Mouse (Mus musculus): ENCODE results near the gene Klhl3.

DNA sequence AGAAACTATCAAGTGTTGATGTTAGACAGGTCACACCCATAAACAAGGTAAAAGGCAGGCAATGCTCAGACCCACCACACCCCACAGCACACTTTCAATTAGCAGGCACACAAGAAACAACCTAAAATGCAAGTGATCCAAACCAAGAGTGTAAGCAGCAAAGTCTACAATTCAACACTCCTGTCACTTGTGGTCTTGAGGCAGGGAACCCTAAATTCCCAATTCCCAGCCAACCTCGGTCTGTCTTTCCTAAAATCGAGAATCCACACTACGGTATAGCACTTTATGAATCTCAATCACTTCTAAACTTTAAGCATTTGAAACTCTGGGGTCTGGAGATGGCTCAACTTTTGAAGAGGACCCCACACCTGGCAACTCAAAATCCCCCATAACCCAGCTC lies 10.9 kb upstream of the Klhl3 start:
- TF ChIP-seq TAL1 (IDR thresholded peaks at IDR 0.05; ENCODE audit: low read length) (no peak), GATA1 (IDR thresholded peaks at IDR 0.05; ENCODE audit: low read length) (no peak)

Measured in erythroblast, embryonic 14.5 days (primary cell).